Mouse (Mus musculus) hindbrain, embryonic 11.5 days (tissue): Measurements from ENCODE around the gene 1700008P02Rik. TPM values are rescaled to one million over a fixed set of nuclear protein-coding genes. Genes with fewer than 3 reads are reported as not detected.
"Not testable (repeated sequence)": the region's sequence is repeated elsewhere in the genome, so short reads cannot be mapped to it uniquely, and the experiment has no call there.

Experiments used
- ATAC-seq: fragments of 200-750 bp; cut with Nextera tagmentation; 2 replicates; pipeline ENCODE4 v1.8.0; 2017; ENCODE audit warnings: mild to moderate bottlenecking, moderate TSS enrichment, moderate library complexity; ENCODE audit not compliant: low FRiP score
- DNase-seq: peaks from one replicate; pipeline ENCODE4 v3.0.0-alpha.2; 2015; ENCODE audit warnings: low spot score
- H3K27ac ChIP-seq: fragments of 300-500 bp; sonication (generic); 2 replicates; pipeline ENCODE4 v1.5.1; 2014; ENCODE audit warnings: mild to moderate bottlenecking, low read depth, low read length
- H3K27me3 ChIP-seq: fragments of 300-500 bp; sonication (generic); 2 replicates; pipeline ENCODE4 v1.6.1; 2014; ENCODE audit warnings: mild to moderate bottlenecking, low read length, moderate library complexity, mixed read lengths; ENCODE audit not compliant: control insufficient read depth, insufficient read depth
- H3K36me3 ChIP-seq: fragments of 300-500 bp; sonication (generic); 2 replicates; pipeline ENCODE4 v1.6.1; 2014; ENCODE audit warnings: mild to moderate bottlenecking, low read length, moderate library complexity, mixed read lengths; ENCODE audit not compliant: control insufficient read depth, insufficient read depth
- H3K4me1 ChIP-seq: fragments of 300-500 bp; sonication (generic); replicated peaks from 2 replicates; pipeline ENCODE4 v1.6.1; 2014; ENCODE audit warnings: low read length, mixed read lengths; ENCODE audit not compliant: control insufficient read depth, insufficient read depth
- H3K4me2 ChIP-seq: fragments of 300-500 bp; sonication (generic); replicated peaks from 2 replicates; pipeline ENCODE4 v1.6.1; 2014; ENCODE audit warnings: mild to moderate bottlenecking, low read depth, low read length
- H3K4me3 ChIP-seq: fragments of 300-500 bp; sonication (generic); 2 replicates; pipeline ENCODE4 v1.5.1; 2014; ENCODE audit warnings: low read depth, low read length
- H3K9ac ChIP-seq: fragments of 300-500 bp; sonication (generic); 2 replicates; pipeline ENCODE4 v1.6.1; 2014; ENCODE audit warnings: low read depth, low read length
- H3K9me3 ChIP-seq: fragments of 300-500 bp; sonication (generic); 2 replicates; pipeline ENCODE4 v1.6.1; 2016; ENCODE audit warnings: low read length; ENCODE audit not compliant: control insufficient read depth
- WGBS: fragments of 180-500 bp; shearing (Covaris S2); extraction: QIAGEN DNeasy Blood & Tissue Kit; methylation state at CpG from one replicate; pipeline ENCODE4 v1.1.7; 2014; 5-methylcytosine and 5-hydroxymethylcytosine counted together
- polyA plus RNA-seq: library from polyadenylated mRNA; unstranded; fragments of >200 nt; fragmentation: Nextera tagmentation; extraction: Ambion mirVana; gene quantifications from 2 replicates; pipeline ENCODE4 v1.2.1, GENCODE M21; 2014

The 1700008P02Rik gene
- polyA plus RNA-seq = not detected in 2 replicates

DNA sequence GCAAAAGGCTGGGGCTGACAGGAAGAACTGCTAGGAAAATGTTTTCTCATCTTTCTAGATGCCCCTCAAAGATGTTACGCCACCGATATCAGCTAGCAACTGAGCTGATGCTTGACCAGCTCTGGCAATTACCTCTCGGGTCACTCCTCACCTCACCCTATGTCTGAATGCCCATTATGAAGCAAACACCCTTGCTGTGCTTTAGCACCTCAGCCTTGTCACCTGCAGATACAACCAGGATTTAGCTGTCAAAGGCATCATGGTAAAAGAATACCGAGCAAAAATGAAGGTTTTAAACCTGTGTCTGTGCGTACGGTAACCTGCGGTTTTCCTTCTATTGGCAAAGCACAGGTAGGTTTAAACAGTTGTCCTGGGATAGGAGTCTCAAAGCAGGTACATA, at the start of gene 1700008P02Rik:
Gene 1700008P02Rik (minus strand): TSS at position 101 of the 400 bp plus-strand sequence.
- no peak for ATAC-seq
- Histone ChIP-seq H3K9ac (no peak within 1 kb of the TSS), H3K36me3 (no peaks in the 10 kb centered on the region), H3K9me3 (no peaks in the 10 kb centered on the region), H3K4me2 (no peak within 1 kb of the TSS), H3K27ac (no peak within 1 kb of the TSS), H3K4me3 (no peak within 1 kb of the TSS), H3K4me1 (no peaks in the 10 kb centered on the region), H3K27me3 (no peaks in the 10 kb centered on the region)
- 95% methylated on average over 7 of the region's 7 CpGs for WGBS
- DNase-seq = no peak

DNA sequence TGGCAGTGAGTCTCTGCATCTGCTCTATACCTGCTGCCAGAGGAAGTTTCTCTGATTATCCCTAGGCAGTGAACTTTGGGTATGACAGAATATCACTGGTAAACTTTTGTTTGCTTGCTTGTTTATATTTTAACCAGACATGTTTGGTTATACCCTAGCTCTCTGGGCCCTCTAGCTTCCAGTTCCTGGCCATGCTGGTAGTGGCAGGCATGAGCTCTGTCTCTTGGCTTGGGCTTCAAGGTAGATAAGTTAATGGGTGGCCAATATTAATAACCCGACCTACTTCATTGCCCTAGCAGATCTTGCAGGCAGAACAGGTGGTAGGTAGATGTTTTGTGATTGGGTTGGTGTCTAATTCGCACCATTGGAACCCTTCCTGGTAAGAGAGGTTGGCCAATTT, 29.2 kb upstream of the 1700008P02Rik start:
- no peaks in the 10 kb centered on the region for H3K9me3 ChIP-seq
- DNase-seq = no peak
- WGBS = 79% methylated on average over 2 of the region's 2 CpGs

GRCm38 (mm10) chr3:6638151-6638550, 17.9 kb upstream of the 1700008P02Rik start:
- not testable (repeated sequence) for H3K9me3 ChIP-seq, H3K4me2 ChIP-seq, H3K9ac ChIP-seq, H3K36me3 ChIP-seq, H3K27ac ChIP-seq, H3K4me3 ChIP-seq, ATAC-seq, DNase-seq, H3K27me3 ChIP-seq, H3K4me1 ChIP-seq

More for the DNA sequence above, 29.2 kb upstream of the 1700008P02Rik start:
- H3K9ac ChIP-seq = no peak overlapping the region
- H3K4me3 ChIP-seq = no peak overlapping the region
- no peak overlapping the region for H3K4me2 ChIP-seq
- no peaks in the 10 kb centered on the region for H3K36me3 ChIP-seq
- H3K27ac ChIP-seq = no peak overlapping the region
- no peak for ATAC-seq
- H3K4me1 ChIP-seq = no peaks in the 10 kb centered on the region
- no peaks in the 10 kb centered on the region for H3K27me3 ChIP-seq

DNA sequence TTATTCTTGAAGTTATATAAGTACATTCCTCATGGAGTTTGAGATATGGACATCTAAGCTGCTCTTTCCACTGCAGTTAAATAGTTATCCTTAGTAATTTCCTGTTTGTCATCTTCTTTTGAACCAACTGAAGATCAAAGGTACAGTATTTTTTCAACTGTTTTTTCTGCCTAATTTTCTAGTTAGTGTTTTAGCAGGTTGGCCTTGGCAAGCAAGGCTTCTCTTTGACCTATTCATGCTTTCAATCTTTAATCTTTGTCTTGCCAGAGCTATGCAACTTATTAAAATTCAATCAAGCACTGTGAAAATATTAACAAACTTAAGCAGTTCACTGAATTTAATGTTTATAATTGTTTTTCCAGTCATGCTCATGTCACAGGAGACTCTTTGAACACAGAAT, 14.0 kb upstream of the 1700008P02Rik start:
- no peak overlapping the region for H3K9ac ChIP-seq
- ATAC-seq (no peak), DNase-seq (no peak)
- no peaks in the 10 kb centered on the region for H3K36me3 ChIP-seq
- H3K4me2 ChIP-seq = no peak overlapping the region
- H3K27ac ChIP-seq = no peak overlapping the region
- no peaks in the 10 kb centered on the region for H3K27me3 ChIP-seq
- no peak overlapping the region for H3K4me3 ChIP-seq
- H3K4me1 ChIP-seq = no peaks in the 10 kb centered on the region
- H3K9me3 ChIP-seq = no peaks in the 10 kb centered on the region

- ATAC-seq = no peak
- H3K4me1 ChIP-seq = no peaks in the 10 kb centered on the region
- no peak overlapping the region for H3K27ac ChIP-seq
These were observed 2.4 kb downstream of the 1700008P02Rik start for GRCm38 (mm10) chr3:6617881-6618280.

More at GRCm38 (mm10) chr3:6617881-6618280, 2.4 kb downstream of the 1700008P02Rik start:
- no peaks in the 10 kb centered on the region for H3K27me3 ChIP-seq
- no peak overlapping the region for H3K4me2 ChIP-seq
- H3K4me3 ChIP-seq = no peak overlapping the region
- no peaks in the 10 kb centered on the region for H3K9me3 ChIP-seq
- H3K36me3 ChIP-seq = no peaks in the 10 kb centered on the region
- DNase-seq = no peak
- H3K9ac ChIP-seq = no peak overlapping the region
